Mouse (Mus musculus) heart, embryonic 13.5 days (tissue): ENCODE measurements at regions not wholly inside any gene's neighbourhood (a gene's known extent, or its start where the extent isn't known, plus 50 kb on each side); places are given as distances from the start of the nearest gene placed in this dataset.

Experiments
- ATAC-seq: fragments of 200-750 bp; cut with Nextera tagmentation; 2 replicates; pipeline ENCODE4 v1.8.0; 2017; ENCODE audit warnings: moderate TSS enrichment; ENCODE audit not compliant: insufficient number of reproducible peaks, low FRiP score, low TSS enrichment; ENCODE audit errors: extremely low read depth
- H3K27ac ChIP-seq: fragments of 300-500 bp; sonication (generic); replicated peaks from 2 replicates; pipeline ENCODE4 v1.5.1; 2015; ENCODE audit warnings: moderate library complexity, mild to moderate bottlenecking, inconsistent platforms
- H3K27me3 ChIP-seq: fragments of 300-500 bp; sonication (generic); replicated peaks from 2 replicates; pipeline ENCODE4 v1.6.1; 2015; ENCODE audit warnings: mild to moderate bottlenecking, inconsistent platforms
- H3K36me3 ChIP-seq: fragments of 300-500 bp; sonication (generic); 2 replicates; pipeline ENCODE4 v1.6.1; 2015; ENCODE audit warnings: mild to moderate bottlenecking, inconsistent platforms
- H3K4me1 ChIP-seq: fragments of 300-500 bp; sonication (generic); 2 replicates; pipeline ENCODE4 v1.6.1; 2015; ENCODE audit warnings: inconsistent platforms
- H3K4me2 ChIP-seq: fragments of 300-500 bp; sonication (generic); 2 replicates; pipeline ENCODE4 v1.6.1; 2015; ENCODE audit warnings: inconsistent platforms, mild to moderate bottlenecking, moderate library complexity
- H3K4me3 ChIP-seq: fragments of 300-500 bp; sonication (generic); 2 replicates; pipeline ENCODE4 v1.5.1; 2015; ENCODE audit warnings: moderate library complexity, mild to moderate bottlenecking, inconsistent platforms
- H3K9ac ChIP-seq: fragments of 300-500 bp; sonication (generic); 2 replicates; pipeline ENCODE4 v1.6.1; 2015; ENCODE audit warnings: inconsistent platforms, mild to moderate bottlenecking, moderate library complexity
- H3K9me3 ChIP-seq: fragments of 300-500 bp; sonication (generic); 2 replicates; pipeline ENCODE4 v1.6.1; 2016; ENCODE audit warnings: inconsistent platforms
- WGBS: fragments of 180-500 bp; shearing (Covaris S2); methylation state at CpG from one replicate; pipeline ENCODE4 v1.1.7; 2015; ENCODE audit warnings: mixed read lengths; 5-methylcytosine and 5-hydroxymethylcytosine counted together

- Histone ChIP-seq H3K27ac (no peak overlapping the region), H3K9ac (no peak overlapping the region), H3K4me2 (no peak overlapping the region), H3K4me1 (no peaks in the 10 kb centered on the region), H3K36me3 (no peaks in the 10 kb centered on the region), H3K27me3 (no peaks in the 10 kb centered on the region), H3K4me3 (no peak overlapping the region), H3K9me3 (no peaks in the 10 kb centered on the region)
- WGBS, result 76% methylated on average over 2 of the region's 2 CpGs
- ATAC-seq, result no peak
These were observed 546.0 kb upstream of the Cdh11 start for GRCm38 (mm10) chr8:103331415-103331814.

DNA sequence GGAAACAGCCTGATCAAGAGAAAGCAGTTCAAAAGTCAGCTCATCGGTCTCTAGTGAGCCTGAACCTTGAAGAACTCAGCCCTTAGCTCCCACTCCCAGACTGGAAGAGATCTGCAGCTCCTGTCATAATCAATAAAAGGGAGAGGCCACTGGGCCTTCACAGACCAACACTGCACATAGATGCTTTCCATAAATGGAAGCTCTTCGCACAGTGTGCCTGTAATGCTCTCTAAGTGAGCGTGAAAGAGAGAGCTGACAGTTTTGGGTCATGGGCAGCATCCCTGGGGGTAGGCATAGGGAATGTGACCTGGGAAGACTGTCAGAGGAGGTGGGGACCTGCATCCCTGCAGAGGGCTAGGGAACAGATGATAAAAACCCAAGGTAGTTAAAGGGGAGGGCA lies 551.9 kb upstream of the Cdh11 start:
- no peak overlapping the region for H3K4me3 ChIP-seq
- 53% methylated on average over 3 of the region's 3 CpGs for WGBS
- ATAC-seq, result no peak

GRCm38 (mm10) chr8:103339042-103339441 lies 553.6 kb upstream of the Cdh11 start:
- no peaks in the 10 kb centered on the region for H3K27me3 ChIP-seq
- ATAC-seq, result no peak
- H3K4me3 ChIP-seq, result no peak overlapping the region
- H3K36me3 ChIP-seq, result no peaks in the 10 kb centered on the region
- no peaks in the 10 kb centered on the region for H3K9me3 ChIP-seq
- no peak overlapping the region for H3K9ac ChIP-seq
- H3K4me1 ChIP-seq, result no peaks in the 10 kb centered on the region
- H3K27ac ChIP-seq, result no peak overlapping the region
- WGBS, result 87% methylated on average over 2 of the region's 2 CpGs
- no peak overlapping the region for H3K4me2 ChIP-seq

More for the DNA sequence above, 551.9 kb upstream of the Cdh11 start:
- no peaks in the 10 kb centered on the region for H3K9me3 ChIP-seq
- H3K36me3 ChIP-seq, result no peaks in the 10 kb centered on the region
- no peak overlapping the region for H3K27ac ChIP-seq
- no peaks in the 10 kb centered on the region for H3K27me3 ChIP-seq
- no peak overlapping the region for H3K4me2 ChIP-seq
- no peaks in the 10 kb centered on the region for H3K4me1 ChIP-seq
- H3K9ac ChIP-seq, result no peak overlapping the region

DNA sequence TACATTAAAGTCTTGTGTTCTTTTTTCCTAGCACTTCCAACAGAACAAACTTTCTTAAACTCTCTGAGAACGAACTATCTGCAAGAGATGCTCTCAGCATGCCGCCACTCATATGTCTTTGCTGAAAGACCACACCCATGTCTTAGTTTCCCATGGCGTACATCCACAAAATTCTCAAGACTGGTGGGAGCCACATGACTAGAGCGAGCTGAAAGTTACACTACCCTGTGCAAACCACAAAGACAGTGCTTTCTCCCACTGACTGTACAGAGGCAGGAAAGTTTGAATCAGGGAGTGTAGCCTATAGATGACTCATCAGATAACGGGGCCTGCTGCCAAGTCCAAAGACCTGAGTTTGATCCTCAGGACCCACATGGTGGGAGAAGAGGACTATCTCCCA lies 554.5 kb upstream of the Cdh11 start:
- Histone ChIP-seq H3K9me3 (no peaks in the 10 kb centered on the region), H3K4me3 (no peak overlapping the region)

GRCm38 (mm10) chr8:103343891-103344290 lies 558.4 kb upstream of the Cdh11 start:
- H3K27ac ChIP-seq, result no peak overlapping the region
- H3K9ac ChIP-seq, result no peak overlapping the region
- no peaks in the 10 kb centered on the region for H3K27me3 ChIP-seq
- no peaks in the 10 kb centered on the region for H3K36me3 ChIP-seq
- no peaks in the 10 kb centered on the region for H3K9me3 ChIP-seq
- no peak overlapping the region for H3K4me2 ChIP-seq
- ATAC-seq, result no peak
- no peak overlapping the region for H3K4me3 ChIP-seq
- H3K4me1 ChIP-seq, result no peaks in the 10 kb centered on the region
- WGBS, result 72% methylated on average over 3 of the region's 3 CpGs

More for the DNA sequence above, 554.5 kb upstream of the Cdh11 start:
- no peak overlapping the region for H3K27ac ChIP-seq
- H3K27me3 ChIP-seq, result no peaks in the 10 kb centered on the region
- no peak overlapping the region for H3K9ac ChIP-seq
- H3K4me2 ChIP-seq, result no peak overlapping the region
- 82% methylated on average over 5 of the region's 5 CpGs for WGBS
- no peaks in the 10 kb centered on the region for H3K36me3 ChIP-seq
- ATAC-seq, result no peak
- H3K4me1 ChIP-seq, result no peaks in the 10 kb centered on the region

DNA sequence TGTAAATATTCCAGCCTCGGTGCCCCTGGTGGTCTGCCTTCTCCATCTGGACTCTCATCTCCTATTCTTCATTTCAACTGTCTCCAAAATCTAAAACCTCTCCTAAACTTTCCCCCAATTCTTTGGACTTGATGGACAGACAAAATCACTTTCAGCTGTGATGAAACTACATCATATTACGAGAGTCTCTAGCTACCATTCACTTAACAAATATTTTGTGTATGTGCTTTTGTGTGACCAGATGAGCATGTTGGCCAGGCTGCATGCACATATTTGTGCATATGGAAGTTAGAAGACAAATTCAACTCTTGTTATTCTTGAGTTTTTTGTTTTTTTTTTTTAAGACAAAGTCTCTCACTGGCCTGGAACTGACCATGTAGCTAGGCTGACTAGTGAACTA lies 559.4 kb upstream of the Cdh11 start:
- H3K4me2 ChIP-seq, result no peak overlapping the region
- no peaks in the 10 kb centered on the region for H3K9me3 ChIP-seq
- H3K4me3 ChIP-seq, result no peak overlapping the region
- no peak overlapping the region for H3K9ac ChIP-seq
- WGBS, result 66% methylated on average over 2 of the region's 2 CpGs
- ATAC-seq, result no peak
- H3K36me3 ChIP-seq, result no peaks in the 10 kb centered on the region
- H3K4me1 ChIP-seq, result no peaks in the 10 kb centered on the region
- no peak overlapping the region for H3K27ac ChIP-seq
- no peaks in the 10 kb centered on the region for H3K27me3 ChIP-seq

DNA sequence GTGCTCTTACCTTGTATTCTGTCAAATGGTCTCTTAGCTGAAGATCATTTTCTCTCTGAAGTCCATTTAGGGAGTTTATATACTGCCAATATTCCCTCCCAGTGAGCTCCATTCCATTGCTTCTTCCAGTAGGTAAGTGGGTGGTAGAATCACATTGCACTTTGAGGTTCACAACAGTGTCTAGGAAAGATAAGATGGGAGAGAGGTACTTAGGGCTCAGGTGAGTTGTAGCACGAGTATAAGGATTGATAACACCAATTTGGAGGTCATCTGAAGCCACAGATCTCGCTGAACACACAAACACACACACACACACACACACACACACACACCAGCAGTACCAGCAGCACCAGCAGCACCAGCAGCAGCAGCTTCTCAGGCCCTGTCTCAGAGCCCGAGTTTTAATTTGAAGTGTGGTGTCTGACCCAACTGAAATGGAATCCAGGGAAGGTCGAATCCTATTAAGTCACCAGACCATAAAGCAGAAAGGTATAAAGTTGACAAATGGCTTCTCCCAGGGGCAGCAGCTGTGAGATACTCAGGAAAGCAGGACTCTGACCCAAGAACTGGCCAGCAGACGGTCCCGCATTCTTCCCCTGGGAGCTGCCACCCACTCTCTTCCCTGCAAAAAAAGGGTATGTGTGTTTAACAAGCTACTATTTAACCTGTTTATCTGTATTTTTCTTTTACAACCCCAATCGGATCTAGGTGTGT lies 561.9 kb upstream of the Cdh11 start:
- H3K4me1 ChIP-seq, result no peaks in the 10 kb centered on the region
- ATAC-seq, result no peak
- no peaks in the 10 kb centered on the region for H3K9me3 ChIP-seq
- 58% methylated on average over 7 of the region's 7 CpGs for WGBS
- no peaks in the 10 kb centered on the region for H3K27me3 ChIP-seq
- no peak overlapping the region for H3K27ac ChIP-seq
- H3K4me2 ChIP-seq, result no peak overlapping the region
- H3K36me3 ChIP-seq, result no peaks in the 10 kb centered on the region
- H3K9ac ChIP-seq, result no peak overlapping the region
- H3K4me3 ChIP-seq, result no peak overlapping the region

DNA sequence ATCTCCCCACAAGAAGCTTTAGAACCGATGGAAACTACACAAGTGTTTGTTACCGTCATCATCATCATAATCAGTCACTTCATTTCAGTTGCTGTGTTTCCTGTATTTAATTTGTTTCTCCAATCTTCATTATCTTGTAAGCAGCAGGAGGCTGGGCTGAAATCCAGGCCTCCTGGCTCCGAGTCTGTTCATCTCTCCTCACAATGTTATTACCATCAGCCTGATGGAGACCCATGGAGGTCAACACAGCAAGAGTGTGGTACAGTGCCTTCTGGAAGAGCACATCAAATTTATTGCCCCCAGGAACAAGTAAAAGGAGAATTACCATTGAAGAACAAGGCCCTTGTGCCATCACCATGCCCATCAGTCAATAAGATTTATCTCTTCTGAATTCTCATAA lies 576.3 kb upstream of the Cdh11 start:
- no peak overlapping the region for H3K4me3 ChIP-seq
- no peak for ATAC-seq
- H3K27me3 ChIP-seq, result no peaks in the 10 kb centered on the region
- no peak overlapping the region for H3K27ac ChIP-seq
- no peak overlapping the region for H3K9ac ChIP-seq
- H3K36me3 ChIP-seq, result no peaks in the 10 kb centered on the region
- 56% methylated on average over 3 of the region's 3 CpGs for WGBS
- H3K4me1 ChIP-seq, result peaks cover 6% of the 10 kb centered on the region; the same call in 1 of the 2 replicates
- H3K4me2 ChIP-seq, result no peak overlapping the region
- H3K9me3 ChIP-seq, result no peaks in the 10 kb centered on the region

GRCm38 (mm10) chr8:103370394-103370793 lies 585.0 kb upstream of the Cdh11 start:
- peaks cover 9% of the 10 kb centered on the region; the same call in 1 of the 2 replicates for H3K4me1 ChIP-seq

DNA sequence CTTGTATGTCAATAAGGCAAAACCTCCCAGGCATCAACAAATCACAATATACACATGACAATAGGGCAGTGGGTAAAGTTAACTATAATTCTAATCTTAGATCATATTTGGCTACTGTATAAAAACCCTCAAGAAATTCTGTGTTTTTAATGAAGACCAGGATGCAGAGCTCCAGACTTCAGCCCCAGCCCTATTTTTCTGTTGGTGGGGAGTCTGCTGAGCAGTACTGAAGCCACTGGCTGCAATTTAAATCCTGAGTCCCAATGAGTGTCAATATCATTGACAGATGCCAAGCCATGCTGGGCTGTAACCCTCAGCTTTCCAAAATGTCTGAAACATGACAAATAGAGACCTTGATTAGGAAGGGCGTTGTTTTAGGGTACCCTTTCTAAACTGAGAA lies 587.6 kb upstream of the Cdh11 start:
- no peak for ATAC-seq
- H3K4me3 ChIP-seq, result no peak overlapping the region
- no peak overlapping the region for H3K27ac ChIP-seq
- no peak overlapping the region for H3K4me2 ChIP-seq
- no peaks in the 10 kb centered on the region for H3K27me3 ChIP-seq
- 70% methylated on average over 1 of the region's 1 CpGs for WGBS
- no peaks in the 10 kb centered on the region for H3K9me3 ChIP-seq
- 0 out of 2 replicates have a peak, but pooled peaks cover 3% of the 10 kb centered on the region for H3K4me1 ChIP-seq
- no peaks in the 10 kb centered on the region for H3K36me3 ChIP-seq
- no peak overlapping the region for H3K9ac ChIP-seq

More at GRCm38 (mm10) chr8:103370394-103370793, 585.0 kb upstream of the Cdh11 start:
- H3K27ac ChIP-seq, result no peak overlapping the region
- no peak overlapping the region for H3K9ac ChIP-seq
- no peak overlapping the region for H3K4me3 ChIP-seq
- H3K9me3 ChIP-seq, result no peaks in the 10 kb centered on the region
- no peak overlapping the region for H3K4me2 ChIP-seq
- no peak for ATAC-seq
- WGBS, result 38% methylated on average over 2 of the region's 2 CpGs
- H3K27me3 ChIP-seq, result no peaks in the 10 kb centered on the region
- no peaks in the 10 kb centered on the region for H3K36me3 ChIP-seq

DNA sequence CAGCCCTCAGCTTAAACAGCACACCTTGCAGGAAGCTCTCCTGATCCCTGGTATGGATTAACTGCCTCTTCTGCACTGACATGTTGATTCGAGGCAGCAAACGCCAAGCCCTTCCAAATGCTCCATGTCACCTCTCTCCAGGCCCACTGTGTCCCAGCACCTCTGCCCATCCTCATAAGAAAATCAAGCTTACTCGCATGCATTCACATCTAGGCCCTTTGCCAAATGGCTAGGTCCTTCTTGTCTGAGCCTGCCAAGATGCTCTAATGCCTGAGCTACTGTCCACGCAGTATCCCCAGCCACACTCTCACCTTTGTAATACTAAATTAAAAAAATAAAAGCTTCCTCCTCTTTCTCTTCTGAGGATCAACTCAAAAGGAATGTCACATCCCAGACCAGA lies 588.7 kb upstream of the Cdh11 start:
- WGBS, result 55% methylated on average over 4 of the region's 4 CpGs

DNA sequence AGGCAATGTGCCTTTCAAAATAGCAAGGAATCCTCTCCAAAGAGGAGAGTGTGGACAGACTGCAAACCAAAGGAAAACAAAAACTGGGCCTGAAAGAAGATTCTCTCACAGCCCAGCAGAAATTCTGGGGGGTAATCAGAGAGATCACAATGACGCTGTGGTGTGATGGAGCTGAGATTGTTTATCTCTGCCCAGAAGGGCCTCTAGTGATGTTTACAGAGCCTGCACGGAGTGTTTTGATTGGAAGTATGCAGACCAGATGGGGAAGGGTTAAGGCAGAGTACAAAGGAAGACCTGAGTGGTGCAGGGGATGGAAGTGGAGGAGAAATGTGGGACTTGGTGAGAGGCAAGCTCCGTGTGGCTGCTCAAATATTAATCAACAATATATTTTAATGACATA lies 593.1 kb upstream of the Cdh11 start:
- H3K4me1 ChIP-seq, result no peaks in the 10 kb centered on the region
- H3K27ac ChIP-seq, result no peak overlapping the region
- no peak overlapping the region for H3K9ac ChIP-seq
- no peaks in the 10 kb centered on the region for H3K36me3 ChIP-seq
- no peak overlapping the region for H3K4me2 ChIP-seq
- no peak overlapping the region for H3K4me3 ChIP-seq
- no peaks in the 10 kb centered on the region for H3K27me3 ChIP-seq
- no peaks in the 10 kb centered on the region for H3K9me3 ChIP-seq
- ATAC-seq, result no peak
- 22% methylated on average over 3 of the region's 3 CpGs for WGBS

More for the DNA sequence above, 588.7 kb upstream of the Cdh11 start:
- no peak overlapping the region for H3K4me3 ChIP-seq
- H3K27me3 ChIP-seq, result no peaks in the 10 kb centered on the region
- no peaks in the 10 kb centered on the region for H3K9me3 ChIP-seq
- H3K4me1 ChIP-seq, result 0 out of 2 replicates have a peak, but pooled peaks cover 3% of the 10 kb centered on the region
- ATAC-seq, result no peak
- H3K36me3 ChIP-seq, result no peaks in the 10 kb centered on the region
- H3K9ac ChIP-seq, result no peak overlapping the region
- H3K27ac ChIP-seq, result no peak overlapping the region
- no peak overlapping the region for H3K4me2 ChIP-seq
